In the genomic region with DNA sequence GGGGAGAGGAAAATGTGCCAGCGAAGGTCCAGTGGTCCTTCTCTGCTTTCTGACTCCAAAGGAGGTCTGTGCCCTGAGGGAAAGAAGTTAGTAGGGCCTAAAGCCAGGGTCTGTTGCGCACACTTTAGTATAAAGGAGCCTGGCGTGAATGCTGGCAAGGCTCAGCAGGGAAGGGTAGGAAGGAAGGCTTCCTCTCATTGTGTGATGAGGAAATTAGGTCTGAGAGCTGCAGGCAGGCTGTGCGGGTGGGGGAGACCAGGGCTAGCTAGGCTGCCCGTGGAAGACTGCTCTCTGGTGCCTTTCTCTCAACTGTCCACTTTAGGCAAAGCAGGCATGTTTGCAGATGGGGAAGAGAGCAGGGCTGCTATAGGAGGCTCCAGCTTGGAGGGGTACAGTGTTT, we compare ENCODE assay signal across 7 mouse cellular contexts. TPM values are rescaled to one million over a fixed set of nuclear protein-coding genes. Genes with fewer than 3 reads are reported as not detected.
DNase-seq lines count a peak whose midpoint lies in the region; ATAC-seq and TF ChIP-seq lines count a peak whose summit lies in the region.

No protein-coding gene starts in this region.

- 66% methylated on average over 5 of the region's 5 CpGs for WGBS in spleen, adult 2 months
- WGBS in hindbrain, postnatal 0 days, result 19% methylated on average over 5 of the region's 5 CpGs

- H3K27ac ChIP-seq in spleen, adult 2 months (ENCODE audit: insufficient read depth, low read length), result peak overlapping the region; percentile 55
- no peak overlapping the region for H3K27ac ChIP-seq in hindbrain, postnatal 0 days

- H3K9me3 ChIP-seq in hindbrain, postnatal 0 days (ENCODE audit: low read length), result no peaks in the 10 kb centered on the region

- peaks cover 11% of the 10 kb centered on the region; the same call in 1 of the 2 replicates for H3K4me1 ChIP-seq in spleen, adult 2 months (ENCODE audit: control insufficient read depth, insufficient read depth, insufficient read length)
- 0 out of 2 replicates have a peak, but pooled peaks cover 8% of the 10 kb centered on the region for H3K4me1 ChIP-seq in hindbrain, postnatal 0 days (ENCODE audit: insufficient read depth, low read length)

- no peak for TF ChIP-seq POLR2A in spleen, adult 2 months (IDR thresholded peaks at IDR 0.05; ENCODE audit: low read depth, low read length)

- H3K9ac ChIP-seq in hindbrain, postnatal 0 days (replicated peaks; ENCODE audit: low read length), result no peak overlapping the region

- no peak overlapping the region for H3K4me3 ChIP-seq in spleen, adult 2 months (ENCODE audit: extremely low read depth, insufficient read depth, insufficient read length)
- H3K4me3 ChIP-seq in hindbrain, postnatal 0 days (ENCODE audit: low read length), result no peak overlapping the region

- H3K4me2 ChIP-seq in hindbrain, postnatal 0 days (ENCODE audit: low read depth, low read length), result no peak overlapping the region

- no peaks in the 10 kb centered on the region for H3K36me3 ChIP-seq in spleen, adult 2 months (ENCODE audit: control insufficient read depth, insufficient read depth, low read length)
- no peaks in the 10 kb centered on the region for H3K36me3 ChIP-seq in hindbrain, postnatal 0 days (ENCODE audit: insufficient read depth, low read length)

- no peaks in the 10 kb centered on the region for H3K27me3 ChIP-seq in spleen, adult 2 months (ENCODE audit: control insufficient read depth, insufficient read depth, low read length)
- no peaks in the 10 kb centered on the region for H3K27me3 ChIP-seq in hindbrain, postnatal 0 days (ENCODE audit: insufficient read depth, low read length)

- intact Hi-C loops in left cerebral cortex, postnatal 25 days (cut with DNase I), result no loop called here

- ATAC-seq in hindbrain, postnatal 0 days, result no peak
- no peak for ATAC-seq in inflammation-experienced regulatory T-cells, adult 6 months

- TF ChIP-seq CTCF in spleen, adult 2 months (IDR thresholded peaks at IDR 0.05; ENCODE audit: extremely low read depth, insufficient read depth, insufficient read length, insufficient replicate concordance), result no peak
- peak; percentile 23; the same call in 1 of the 2 replicates for TF ChIP-seq CTCF in hindbrain, postnatal 0 days (IDR thresholded peaks at IDR 0.05; ENCODE audit: low read depth)

- DNase-seq in spleen, adult 2 months (ENCODE audit: low read depth in 1 of 2, low spot score in 2 of 2), result no peak
- no peak for DNase-seq in spleen, adult 12 weeks (ENCODE audit: low spot score)
- DNase-seq in hindbrain, postnatal 0 days (ENCODE audit: low spot score), result no peak
- DNase-seq in lung, adult 18-20 months, result peak; percentile 56 to 65
- no peak for DNase-seq in left cerebral cortex, postnatal 25 days (ENCODE audit: low spot score in 2 of 2)
- no peak for DNase-seq in left cerebral cortex, adult 9 months (ENCODE audit: low spot score in 2 of 2)

RNA-seq across cellular contexts. Expression of gene Rxra, which starts 14.5 kb away (rescaled TPM):
- 40.6 and 44.9 TPM in 2 replicates for polyA plus RNA-seq in spleen, adult 2 months (2012; rRNA removed)
- total RNA-seq in hindbrain, postnatal 0 days (2014; rRNA removed), result 32.5 and 34.0 TPM in 2 replicates
- polyA plus RNA-seq in hindbrain, postnatal 0 days (2015; fragmentation: Nextera tagmentation; extraction: Ambion mirVana), result 3.5 and 3.9 TPM in 2 replicates
- polyA plus RNA-seq in inflammation-experienced regulatory T-cells, adult 6 months (2017; shearing (Covaris generic)), result 1 to 10 TPM; 5.3 to 7.3 (median 5.7) TPM
- total RNA-seq in left cerebral cortex, postnatal 25 days (2021), result 10 to 100 TPM; 18.7 to 21.2 TPM

Comparison
In these comparisons a context has a peak if more than half of its experiments do, and no peak if none do; other contexts are left out.
1. DNase-seq: peak in lung, adult 18-20 months (2 of 2); none in spleen, adult 2 months (0 of 2), spleen, adult 12 weeks (single experiment), hindbrain, postnatal 0 days (single experiment), left cerebral cortex, postnatal 25 days (0 of 2) and left cerebral cortex, adult 9 months (0 of 2).